Mouse (Mus musculus): ENCODE data around the gene Ipo4. TPM values are rescaled to one million over a fixed set of nuclear protein-coding genes. Genes with fewer than 3 reads are reported as not detected.

The Ipo4 gene
- polyA plus RNA-seq, 1 experiment from 2014 or later: 86.3 TPM

DNA sequence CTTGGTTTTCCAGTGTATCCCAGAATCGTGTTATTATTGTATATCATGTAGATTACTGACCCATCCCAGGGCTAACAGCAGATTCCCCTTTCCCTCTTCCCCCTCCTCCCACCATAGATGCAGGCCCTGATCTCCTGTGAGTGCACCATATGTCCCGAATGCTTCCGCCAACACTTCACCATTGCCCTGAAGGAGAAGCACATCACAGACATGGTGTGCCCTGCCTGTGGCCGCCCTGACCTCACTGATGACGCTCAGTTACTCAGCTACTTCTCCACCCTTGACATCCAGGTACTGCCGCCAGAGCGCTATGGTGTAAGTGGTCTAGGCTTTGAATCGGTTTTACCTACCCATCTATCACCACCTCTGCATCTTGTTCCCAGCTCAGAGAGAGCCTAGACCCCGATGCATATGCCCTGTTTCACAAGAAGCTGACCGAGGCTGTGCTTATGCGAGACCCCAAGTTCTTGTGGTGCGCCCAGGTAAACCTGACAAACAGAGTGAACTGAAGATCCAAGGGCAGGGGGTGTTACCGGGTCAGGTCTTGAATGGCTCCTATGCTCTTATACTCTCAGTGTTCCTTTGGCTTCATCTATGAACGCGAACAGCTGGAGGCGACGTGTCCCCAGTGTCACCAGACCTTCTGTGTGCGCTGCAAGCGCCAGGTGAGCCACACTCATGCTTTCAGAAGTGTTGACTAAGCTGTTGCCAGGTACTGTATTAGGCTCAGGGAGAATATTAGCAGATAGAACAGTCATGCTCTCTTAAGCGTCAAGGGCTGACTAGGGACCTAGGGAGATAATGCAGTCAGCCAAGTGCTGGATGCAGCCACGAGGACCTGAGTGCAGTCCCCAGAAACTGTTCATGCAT is 37.0 kb downstream of the Ipo4 start:
- WGBS: 93% methylated on average over 21 of the region's 21 CpGs
- Histone ChIP-seq H3K4me3 (replicated peaks; ENCODE audit: low read length) (no peak overlapping the region), H3K36me3 (ENCODE audit: control insufficient read depth, insufficient read depth, low read length) (peaks cover 24% of the 10 kb centered on the region), H3K4me2 (ENCODE audit: low read depth, low read length) (no peak overlapping the region), H3K27me3 (ENCODE audit: control insufficient read depth, insufficient read depth, low read length) (no peaks in the 10 kb centered on the region), H3K9me3 (replicated peaks; ENCODE audit: control insufficient read depth, low read length) (no peaks in the 10 kb centered on the region), H3K9ac (ENCODE audit: low read length) (no peak overlapping the region), H3K4me1 (ENCODE audit: control insufficient read depth, insufficient read depth, low read length) (peaks cover 5% of the 10 kb centered on the region; the same call in 1 of the 2 replicates), H3K27ac (ENCODE audit: low read length) (no peak overlapping the region)
- no peak for ATAC-seq (ENCODE audit: insufficient read depth, low FRiP score)

DNA sequence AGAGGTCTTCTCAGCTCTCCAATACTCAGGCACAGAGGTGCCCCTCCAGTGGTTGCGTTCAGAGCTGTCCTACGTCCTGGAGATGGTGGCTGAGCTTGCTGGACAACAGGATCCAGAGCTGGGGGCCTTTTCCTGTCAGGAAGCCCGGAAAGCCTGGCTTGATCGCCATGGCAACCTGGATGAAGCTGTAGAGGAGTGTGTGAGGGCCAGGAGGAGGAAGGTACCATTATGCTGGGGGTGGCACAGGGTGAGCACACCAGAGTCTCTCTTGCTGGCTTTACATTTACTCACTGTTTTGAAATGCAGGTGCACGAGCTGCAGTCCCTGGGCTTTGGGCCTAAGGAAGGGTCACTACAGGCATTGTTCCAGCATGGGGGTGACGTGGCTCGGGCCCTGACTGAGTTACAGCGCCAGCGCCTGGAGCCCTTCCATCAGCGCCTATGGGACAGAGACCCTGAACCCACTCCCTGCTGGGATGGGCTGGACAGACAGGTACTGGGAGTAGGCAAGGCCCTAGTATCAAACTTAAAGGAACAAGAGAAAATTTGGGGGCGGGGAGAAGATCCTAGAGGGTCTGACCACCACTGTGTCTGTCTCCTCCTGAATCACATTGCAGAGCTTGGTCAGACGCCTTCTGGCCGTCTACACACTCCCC is 39.6 kb downstream of the Ipo4 start:
- Histone ChIP-seq H3K4me1 (ENCODE audit: control insufficient read depth, insufficient read depth, low read length) (peaks cover 14% of the 10 kb centered on the region), H3K27ac (ENCODE audit: low read length) (no peak overlapping the region), H3K9ac (ENCODE audit: low read length) (no peak overlapping the region), H3K36me3 (ENCODE audit: control insufficient read depth, insufficient read depth, low read length) (peaks cover 24% of the 10 kb centered on the region), H3K27me3 (ENCODE audit: control insufficient read depth, insufficient read depth, low read length) (no peaks in the 10 kb centered on the region), H3K4me3 (replicated peaks; ENCODE audit: low read length) (no peak overlapping the region), H3K9me3 (replicated peaks; ENCODE audit: control insufficient read depth, low read length) (no peaks in the 10 kb centered on the region), H3K4me2 (ENCODE audit: low read depth, low read length) (no peak overlapping the region)
- WGBS: 78% methylated on average over 13 of the region's 13 CpGs
- no peak for ATAC-seq (ENCODE audit: insufficient read depth, low FRiP score)

DNA sequence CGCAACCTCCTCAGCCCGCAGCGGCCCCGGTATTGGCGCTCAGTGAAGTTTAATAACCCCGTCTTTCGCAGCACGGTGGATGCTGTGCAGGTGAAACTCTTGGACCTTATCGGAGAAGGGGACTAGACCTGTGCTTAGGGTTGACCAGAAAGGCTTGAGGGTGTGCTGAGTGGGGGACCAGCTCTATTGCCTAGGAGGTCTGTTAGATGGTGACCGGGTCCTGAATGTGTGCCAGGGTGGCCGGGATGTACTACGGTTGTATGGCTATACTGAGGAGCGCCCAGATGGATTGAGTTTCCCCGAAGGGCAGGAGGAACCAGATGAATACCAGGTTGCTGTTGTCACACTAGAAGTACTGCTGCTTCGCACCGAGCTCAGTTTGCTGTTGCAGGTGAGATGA is 43.5 kb downstream of the Ipo4 start:
- H3K27me3 ChIP-seq (ENCODE audit: control insufficient read depth, insufficient read depth, low read length): no peaks in the 10 kb centered on the region
- peak overlapping the region; percentile 94 for H3K4me3 ChIP-seq (replicated peaks; ENCODE audit: low read length)
- peak overlapping the region; percentile 86 for H3K9ac ChIP-seq (ENCODE audit: low read length)
- 2% methylated on average over 16 of the region's 16 CpGs for WGBS
- peak overlapping the region; percentile 100 for H3K27ac ChIP-seq (ENCODE audit: low read length)
- H3K4me1 ChIP-seq (ENCODE audit: control insufficient read depth, insufficient read depth, low read length): peaks cover 22% of the 10 kb centered on the region
- ATAC-seq (ENCODE audit: insufficient read depth, low FRiP score): no peak
- H3K9me3 ChIP-seq (replicated peaks; ENCODE audit: control insufficient read depth, low read length): no peaks in the 10 kb centered on the region
- peaks cover 21% of the 10 kb centered on the region; the same call in 1 of the 2 replicates for H3K36me3 ChIP-seq (ENCODE audit: control insufficient read depth, insufficient read depth, low read length)
- peak overlapping the region; percentile 92 for H3K4me2 ChIP-seq (ENCODE audit: low read depth, low read length)

DNA sequence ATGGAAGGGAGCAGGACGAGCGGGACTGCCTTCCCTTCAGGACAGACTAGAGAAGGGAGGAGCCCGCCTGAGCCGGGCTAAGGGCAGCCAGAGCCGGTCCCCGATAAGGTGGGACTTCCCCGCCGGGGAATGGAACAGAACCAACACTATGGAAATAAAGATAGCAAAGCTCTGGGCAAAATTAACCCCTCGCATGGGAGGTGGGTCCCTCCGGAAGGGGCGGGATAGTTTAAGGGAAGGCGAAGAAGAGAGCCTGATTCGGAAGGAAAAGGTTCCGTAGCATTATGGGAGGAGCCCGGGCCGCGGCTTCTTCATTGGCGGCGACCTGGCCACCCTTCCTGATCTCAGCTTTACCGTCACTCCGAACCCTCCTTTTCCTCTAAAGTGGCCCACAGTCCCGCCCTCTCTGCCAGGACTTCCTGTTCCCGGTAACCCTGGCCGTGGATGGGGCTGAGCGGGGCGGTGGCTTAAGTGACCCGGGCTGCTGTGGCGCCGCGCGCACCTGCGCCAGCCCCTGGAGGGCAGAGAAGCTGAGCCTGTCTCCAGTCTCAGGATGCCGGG is 44.3 kb downstream of the Ipo4 start, which contains the start of gene Rnf31:
Gene Rnf31 (plus strand): TSS at position 378 of the 561 bp plus-strand sequence.
- Histone ChIP-seq H3K27me3 (ENCODE audit: control insufficient read depth, insufficient read depth, low read length) (no peaks in the 10 kb centered on the region), H3K9ac (ENCODE audit: low read length) (peak within 1 kb of the TSS; percentile 86), H3K4me2 (ENCODE audit: low read depth, low read length) (peak within 1 kb of the TSS; percentile 92), H3K27ac (ENCODE audit: low read length) (peak within 1 kb of the TSS; percentile 100), H3K9me3 (replicated peaks; ENCODE audit: control insufficient read depth, low read length) (no peaks in the 10 kb centered on the region), H3K4me3 (replicated peaks; ENCODE audit: low read length) (peak within 1 kb of the TSS; percentile 94), H3K36me3 (ENCODE audit: control insufficient read depth, insufficient read depth, low read length) (peaks cover 19% of the 10 kb centered on the region; the same call in 1 of the 2 replicates), H3K4me1 (ENCODE audit: control insufficient read depth, insufficient read depth, low read length) (peaks cover 22% of the 10 kb centered on the region)
- peak; percentile 90 for ATAC-seq (ENCODE audit: insufficient read depth, low FRiP score)
- under 1% methylated on average over 33 of the region's 33 CpGs for WGBS

DNA sequence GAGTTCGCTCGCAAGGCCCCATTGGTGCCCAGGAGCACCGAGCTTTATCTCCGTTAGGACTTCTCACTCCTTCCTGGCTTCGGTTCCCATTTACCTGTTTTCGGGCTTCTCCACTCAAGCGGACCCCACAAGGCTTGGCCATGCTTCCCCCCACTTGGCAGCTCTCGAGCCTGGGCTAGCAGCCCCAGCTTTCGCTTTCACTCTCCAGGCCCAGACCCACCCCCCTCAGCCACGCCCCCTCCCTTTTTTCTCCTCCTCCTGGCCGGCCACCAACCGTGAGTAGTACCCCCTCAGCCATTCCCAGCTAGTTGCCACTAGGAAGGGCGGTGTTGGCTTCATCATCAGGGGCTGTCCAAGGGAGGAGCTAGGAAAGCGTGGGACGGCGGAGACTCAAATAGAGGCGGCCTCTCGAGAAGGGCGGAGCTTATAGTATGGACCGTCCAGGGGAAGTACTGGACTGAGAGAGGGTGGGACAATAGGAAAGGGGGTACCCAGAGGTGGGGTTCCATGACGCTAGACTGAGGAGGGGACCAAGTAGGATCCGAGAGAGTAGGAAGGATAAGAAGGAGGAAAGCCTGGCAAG is 44.9 kb downstream of the Ipo4 start, which contains the start of gene Psme2:
Gene Psme2 (minus strand): TSS at position 366 of the 583 bp plus-strand sequence.
- peak within 1 kb of the TSS; percentile 100 for H3K27ac ChIP-seq (ENCODE audit: low read length)
- H3K27me3 ChIP-seq (ENCODE audit: control insufficient read depth, insufficient read depth, low read length): no peaks in the 10 kb centered on the region
- no peaks in the 10 kb centered on the region for H3K9me3 ChIP-seq (replicated peaks; ENCODE audit: control insufficient read depth, low read length)
- 2% methylated on average over 22 of the region's 22 CpGs for WGBS
- peaks cover 13% of the 10 kb centered on the region; the same call in 1 of the 2 replicates for H3K36me3 ChIP-seq (ENCODE audit: control insufficient read depth, insufficient read depth, low read length)
- ATAC-seq (ENCODE audit: insufficient read depth, low FRiP score): peak; percentile 97
- peaks cover 22% of the 10 kb centered on the region for H3K4me1 ChIP-seq (ENCODE audit: control insufficient read depth, insufficient read depth, low read length)
- H3K4me3 ChIP-seq (replicated peaks; ENCODE audit: low read length): peak within 1 kb of the TSS; percentile 94
- peak within 1 kb of the TSS; percentile 86 for H3K9ac ChIP-seq (ENCODE audit: low read length)
- H3K4me2 ChIP-seq (ENCODE audit: low read depth, low read length): peak within 1 kb of the TSS; percentile 92

DNA sequence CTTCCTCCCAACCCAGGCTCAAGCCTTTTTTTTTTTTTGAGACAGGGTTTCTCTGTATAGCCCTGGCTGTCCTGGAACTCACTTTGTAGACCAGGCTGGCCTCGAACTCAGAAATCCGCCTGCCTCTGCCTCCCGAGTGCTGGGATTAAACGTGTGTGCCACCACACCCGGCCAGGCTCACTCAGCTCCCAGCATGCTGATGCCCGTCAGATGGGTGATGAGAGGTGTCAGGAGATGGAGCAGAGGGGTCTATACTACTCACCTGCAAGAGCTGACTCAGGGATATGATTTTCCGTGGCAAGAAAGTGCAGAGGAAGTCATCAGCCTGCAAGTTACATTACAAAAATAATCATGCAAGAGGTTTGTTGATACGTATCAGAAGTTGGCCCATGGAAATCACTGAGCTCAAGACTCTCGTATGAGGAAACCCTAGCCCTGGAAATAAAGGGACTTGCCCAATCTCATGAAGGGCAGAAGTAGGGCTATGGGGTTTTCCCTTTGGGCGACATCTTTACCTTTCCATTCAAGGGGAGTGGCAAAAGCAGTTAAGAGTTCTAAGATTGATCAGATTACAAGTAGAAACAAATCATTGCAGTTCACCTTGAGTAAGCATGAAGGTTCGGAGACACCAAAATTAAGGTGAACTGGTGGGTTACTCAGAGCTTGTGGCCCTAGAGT is 45.8 kb downstream of the Ipo4 start:
- no peak for ATAC-seq (ENCODE audit: insufficient read depth, low FRiP score)
- Histone ChIP-seq H3K9ac (ENCODE audit: low read length) (peak overlapping the region; percentile 86), H3K4me1 (ENCODE audit: control insufficient read depth, insufficient read depth, low read length) (peaks cover 29% of the 10 kb centered on the region), H3K4me3 (replicated peaks; ENCODE audit: low read length) (peak overlapping the region; percentile 94), H3K27ac (ENCODE audit: low read length) (no peak overlapping the region; the same call in 1 of the 2 replicates), H3K27me3 (ENCODE audit: control insufficient read depth, insufficient read depth, low read length) (no peaks in the 10 kb centered on the region), H3K36me3 (ENCODE audit: control insufficient read depth, insufficient read depth, low read length) (0 out of 2 replicates have a peak, but pooled peaks cover 5% of the 10 kb centered on the region), H3K9me3 (replicated peaks; ENCODE audit: control insufficient read depth, low read length) (no peaks in the 10 kb centered on the region), H3K4me2 (ENCODE audit: low read depth, low read length) (peak overlapping the region; percentile 77)
- WGBS: 75% methylated on average over 11 of the region's 11 CpGs

- H3K4me3 ChIP-seq (replicated peaks; ENCODE audit: low read length): no peak overlapping the region
- H3K27me3 ChIP-seq (ENCODE audit: control insufficient read depth, insufficient read depth, low read length): no peaks in the 10 kb centered on the region
- 0 out of 2 replicates have a peak, but pooled peaks cover 4% of the 10 kb centered on the region for H3K36me3 ChIP-seq (ENCODE audit: control insufficient read depth, insufficient read depth, low read length)
- H3K9me3 ChIP-seq (replicated peaks; ENCODE audit: control insufficient read depth, low read length): no peaks in the 10 kb centered on the region
- no peak overlapping the region for H3K4me2 ChIP-seq (ENCODE audit: low read depth, low read length)
- H3K27ac ChIP-seq (ENCODE audit: low read length): no peak overlapping the region
- 90% methylated on average over 5 of the region's 5 CpGs for WGBS
- no peak overlapping the region for H3K9ac ChIP-seq (ENCODE audit: low read length)
- H3K4me1 ChIP-seq (ENCODE audit: control insufficient read depth, insufficient read depth, low read length): peaks cover 29% of the 10 kb centered on the region
- ATAC-seq (ENCODE audit: insufficient read depth, low FRiP score): no peak
Measured at GRCm38 (mm10) chr14:55589271-55589670, 46.5 kb downstream of the Ipo4 start.

DNA sequence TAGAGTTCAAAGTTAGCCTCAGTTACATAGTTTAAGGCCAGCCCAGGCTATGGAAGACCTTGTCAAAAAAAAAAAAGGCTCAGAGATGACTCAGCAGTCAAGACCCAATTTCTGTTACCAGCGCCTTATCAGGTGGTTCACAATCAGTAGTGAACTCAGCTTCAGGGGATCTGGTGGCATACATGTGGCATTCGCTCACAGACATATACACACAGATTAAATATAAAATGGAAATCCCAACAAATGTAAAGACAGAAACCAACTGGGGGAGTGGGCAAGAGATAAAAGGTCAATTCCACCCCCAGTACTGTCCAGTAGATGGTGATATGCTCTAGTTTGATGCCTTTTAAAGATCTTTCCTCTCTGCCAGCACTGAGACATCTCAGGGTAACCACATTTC is 49.6 kb downstream of the Ipo4 start:
- Histone ChIP-seq H3K4me1 (ENCODE audit: control insufficient read depth, insufficient read depth, low read length) (peaks cover 15% of the 10 kb centered on the region), H3K36me3 (ENCODE audit: control insufficient read depth, insufficient read depth, low read length) (0 out of 2 replicates have a peak, but pooled peaks cover 4% of the 10 kb centered on the region), H3K4me2 (ENCODE audit: low read depth, low read length) (no peak overlapping the region), H3K4me3 (replicated peaks; ENCODE audit: low read length) (no peak overlapping the region), H3K27me3 (ENCODE audit: control insufficient read depth, insufficient read depth, low read length) (no peaks in the 10 kb centered on the region), H3K9me3 (replicated peaks; ENCODE audit: control insufficient read depth, low read length) (no peaks in the 10 kb centered on the region), H3K9ac (ENCODE audit: low read length) (no peak overlapping the region), H3K27ac (ENCODE audit: low read length) (peak overlapping the region; percentile 67; the same call in 1 of the 2 replicates)
- ATAC-seq (ENCODE audit: insufficient read depth, low FRiP score): no peak
- WGBS: 89% methylated on average over 2 of the region's 2 CpGs

Measured in stomach, embryonic 16.5 days (tissue).